ENCODE assay signal across 11 mouse cellular contexts in genomic region chr12:79821901-79822300, GRCm38 (mm10).
DNase-seq lines count a peak whose midpoint lies in the region; ATAC-seq and TF ChIP-seq lines count a peak whose summit lies in the region.
"Had no signal": no experiment of that assay in that cellular context is flagged by ENCODE, and none has a peak within 500 bp of the region (broad histone marks: within the 10 kb centered on the region; RNA-seq: fewer than 3 reads in every experiment).

No protein-coding gene starts in this region.

- H3K4me1 ChIP-seq in lung, embryonic 14.5 days (ENCODE audit: insufficient read depth): peaks cover 11% of the 10 kb centered on the region
- peaks cover 4% of the 10 kb centered on the region; the same call in 1 of the 2 replicates for H3K4me1 ChIP-seq in lung, adult 2 months (ENCODE audit: control insufficient read depth, insufficient read depth, low read length)
- peaks cover 35% of the 10 kb centered on the region for H3K4me1 ChIP-seq in embryonic facial prominence, embryonic 15.5 days

- peak; percentile 33 for DNase-seq in gastrocnemius, postnatal 10 days
- no peak for DNase-seq in gastrocnemius, adult 8-10 months (ENCODE audit: low spot score in 2 of 2)
- peak; percentile 68 for DNase-seq in lung, embryonic 14.5 days
- DNase-seq in lung, adult 2 months: no peak
- DNase-seq in kidney, postnatal 36 days: peak; percentile 50 to 55
- DNase-seq in left cerebral cortex, adult 11 months (ENCODE audit: low spot score): no peak
- DNase-seq: cerebellum, adult 9-11 months; liver, embryonic 13.5 days had no signal

- H3K4me3 ChIP-seq in lung, embryonic 14.5 days (ENCODE audit: low read depth, low read length): no peak overlapping the region
- H3K4me3 ChIP-seq in lung, adult 2 months (replicated peaks; ENCODE audit: extremely low read depth, low read depth, low read length): no peak overlapping the region
- no peak overlapping the region for H3K4me3 ChIP-seq in embryonic facial prominence, embryonic 15.5 days (replicated peaks)
- H3K4me3 ChIP-seq: liver, embryonic 13.5 days had no signal

- 0 out of 2 replicates have a peak, but pooled peaks have one; percentile 15 for ATAC-seq in lung, embryonic 14.5 days (ENCODE audit: insufficient read depth)
- peak; percentile 51; the same call in 1 of the 2 replicates for ATAC-seq in embryonic facial prominence, embryonic 15.5 days (ENCODE audit: insufficient number of reproducible peaks, low FRiP score, low TSS enrichment, low read depth)
- no peak for ATAC-seq in erythroid progenitor cell, adult 5-6 weeks (replicated peaks; ENCODE audit: low FRiP score, poor library complexity, severe bottlenecking)

- H3K27me3 ChIP-seq in lung, embryonic 14.5 days (ENCODE audit: insufficient read depth, low read length): no peaks in the 10 kb centered on the region
- H3K27me3 ChIP-seq in embryonic facial prominence, embryonic 15.5 days: no peaks in the 10 kb centered on the region
- H3K27me3 ChIP-seq: CH12.LX; liver, embryonic 13.5 days had no signal

- H3K9ac ChIP-seq in lung, embryonic 14.5 days: no peak overlapping the region
- no peak overlapping the region for H3K9ac ChIP-seq in embryonic facial prominence, embryonic 15.5 days
- H3K9ac ChIP-seq: liver, embryonic 13.5 days had no signal

- whole genome bisulfite sequencing in lung, embryonic 14.5 days: 58% methylated on average over 5 of the region's 5 CpGs
- 69% methylated on average over 5 of the region's 5 CpGs for WGBS in lung, adult 2 months
- 67% methylated on average over 5 of the region's 5 CpGs for WGBS in embryonic facial prominence, embryonic 15.5 days

- H3K4me2 ChIP-seq in lung, embryonic 14.5 days: no peak overlapping the region
- no peak overlapping the region for H3K4me2 ChIP-seq in embryonic facial prominence, embryonic 15.5 days (replicated peaks)
- H3K4me2 ChIP-seq: liver, embryonic 13.5 days had no signal

- TF ChIP-seq POLR2A in lung, adult 2 months (IDR thresholded peaks at IDR 0.05; ENCODE audit: borderline replicate concordance, extremely low read depth, low read depth, low read length): no peak

- H3K27ac ChIP-seq in lung, embryonic 14.5 days (ENCODE audit: low read depth): no peak overlapping the region
- H3K27ac ChIP-seq in embryonic facial prominence, embryonic 15.5 days (replicated peaks): peak overlapping the region; percentile 44; the same call in 1 of the 2 replicates
- H3K27ac ChIP-seq: liver, embryonic 13.5 days had no signal

- no peaks in the 10 kb centered on the region for H3K36me3 ChIP-seq in lung, embryonic 14.5 days (ENCODE audit: insufficient read depth)
- no peaks in the 10 kb centered on the region for H3K36me3 ChIP-seq in embryonic facial prominence, embryonic 15.5 days
- H3K36me3 ChIP-seq: liver, embryonic 13.5 days had no signal

- TF ChIP-seq CTCF in lung, embryonic 14.5 days (IDR thresholded peaks at IDR 0.05; ENCODE audit: low read depth): no peak
- TF ChIP-seq CTCF in lung, adult 2 months (IDR thresholded peaks at IDR 0.05; ENCODE audit: insufficient read depth, low read length): no peak

- no peaks in the 10 kb centered on the region for H3K9me3 ChIP-seq in lung, embryonic 14.5 days (ENCODE audit: low read depth, low read length)
- no peaks in the 10 kb centered on the region for H3K9me3 ChIP-seq in embryonic facial prominence, embryonic 15.5 days (replicated peaks)
- H3K9me3 ChIP-seq: liver, embryonic 13.5 days had no signal

Comparison
In these comparisons a context has a peak if more than half of its experiments do, and no peak if none do; other contexts are left out.
1. DNase-seq: peak in gastrocnemius, postnatal 10 days (single experiment), lung, embryonic 14.5 days (single experiment) and kidney, postnatal 36 days (2 of 2); none in gastrocnemius, adult 8-10 months (0 of 2), lung, adult 2 months (single experiment) and left cerebral cortex, adult 11 months (single experiment).